Mouse (Mus musculus) embryonic facial prominence, embryonic 10.5 days (tissue): ENCODE measurements at regions not wholly inside any gene's neighbourhood (a gene's known extent, or its start where the extent isn't known, plus 50 kb on each side); places are given as distances from the start of the nearest gene placed in this dataset.

Source experiments
- DNase-seq: peaks from one replicate; pipeline ENCODE4 v3.0.0-alpha.2; 2017; ENCODE audit warnings: low spot score
- H3K27ac ChIP-seq: fragments of 300-500 bp; sonication (generic); replicated peaks from 2 replicates; pipeline ENCODE4 v1.5.1; 2016; ENCODE audit warnings: mild to moderate bottlenecking
- H3K27me3 ChIP-seq: fragments of 300-500 bp; sonication (generic); replicated peaks from 2 replicates; pipeline ENCODE4 v1.6.1; 2016; ENCODE audit warnings: low read depth, mild to moderate bottlenecking; ENCODE audit not compliant: poor library complexity, severe bottlenecking
- H3K36me3 ChIP-seq: fragments of 300-500 bp; sonication (generic); replicated peaks from 2 replicates; pipeline ENCODE4 v1.6.1; 2016; ENCODE audit warnings: mild to moderate bottlenecking, moderate library complexity
- H3K4me1 ChIP-seq: fragments of 300-500 bp; sonication (generic); 2 replicates; pipeline ENCODE4 v1.6.1; 2016
- H3K4me3 ChIP-seq: fragments of 300-500 bp; sonication (generic); 2 replicates; pipeline ENCODE4 v1.5.1; 2016; ENCODE audit warnings: mild to moderate bottlenecking, moderate library complexity
- H3K9me3 ChIP-seq: fragments of 300-500 bp; sonication (generic); 2 replicates; pipeline ENCODE4 v1.6.1; 2016; ENCODE audit warnings: mild to moderate bottlenecking
- WGBS: fragments of 180-500 bp; shearing (Covaris S2); methylation state at CpG from one replicate; pipeline ENCODE4 v1.1.7; 2016; 5-methylcytosine and 5-hydroxymethylcytosine counted together

- no peaks in the 10 kb centered on the region for H3K9me3 ChIP-seq
- H3K27ac ChIP-seq: no peak overlapping the region
- H3K36me3 ChIP-seq: no peaks in the 10 kb centered on the region
- no peak for DNase-seq
- 93% methylated on average over 1 of the region's 1 CpGs for WGBS
- H3K4me1 ChIP-seq: no peaks in the 10 kb centered on the region
- H3K27me3 ChIP-seq: no peaks in the 10 kb centered on the region
- no peak overlapping the region for H3K4me3 ChIP-seq
Measured at GRCm38 (mm10) chr14:37371972-37372371, 236.9 kb upstream of the Ghitm start.

DNA sequence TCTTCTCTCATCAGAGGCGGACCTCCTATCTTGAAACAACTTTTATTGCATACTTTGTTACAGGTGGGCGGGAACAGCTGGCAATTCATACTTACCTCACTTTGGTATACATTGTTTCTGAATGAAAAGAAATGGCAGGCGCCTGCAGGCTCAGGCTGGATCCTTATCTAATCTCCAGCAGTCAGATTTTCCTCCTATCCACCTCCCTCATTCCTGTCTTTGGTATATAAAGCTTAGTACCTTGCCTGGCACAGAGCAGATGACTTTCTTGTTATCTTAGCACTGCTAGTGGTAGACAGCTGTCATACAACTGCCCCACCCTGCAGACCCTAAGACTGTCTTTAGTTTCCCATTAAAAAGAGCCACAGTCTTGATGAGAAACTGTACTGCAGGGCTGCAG is 226.8 kb upstream of the Ghitm start:
- no peaks in the 10 kb centered on the region for H3K27me3 ChIP-seq
- H3K4me1 ChIP-seq: peaks cover 5% of the 10 kb centered on the region; the same call in 1 of the 2 replicates
- H3K9me3 ChIP-seq: no peaks in the 10 kb centered on the region
- H3K27ac ChIP-seq: no peak overlapping the region
- H3K4me3 ChIP-seq: no peak overlapping the region
- DNase-seq: no peak
- H3K36me3 ChIP-seq: no peaks in the 10 kb centered on the region
- 76% methylated on average over 3 of the region's 3 CpGs for WGBS

GRCm38 (mm10) chr14:37355968-37356704 is 221.1 kb upstream of the Ghitm start:
- H3K4me1 ChIP-seq: peaks cover 5% of the 10 kb centered on the region
- no peak overlapping the region for H3K27ac ChIP-seq
- peak; percentile 82 for DNase-seq
- H3K36me3 ChIP-seq: no peaks in the 10 kb centered on the region
- no peaks in the 10 kb centered on the region for H3K9me3 ChIP-seq
- H3K27me3 ChIP-seq: no peaks in the 10 kb centered on the region
- 27% methylated on average over 9 of the region's 9 CpGs for WGBS
- no peak overlapping the region for H3K4me3 ChIP-seq

GRCm38 (mm10) chr14:37323392-37323791 is 188.3 kb upstream of the Ghitm start:
- H3K27ac ChIP-seq: no peak overlapping the region
- 78% methylated on average over 4 of the region's 4 CpGs for WGBS
- no peaks in the 10 kb centered on the region for H3K4me1 ChIP-seq
- DNase-seq: no peak
- no peak overlapping the region for H3K4me3 ChIP-seq
- H3K36me3 ChIP-seq: no peaks in the 10 kb centered on the region
- no peaks in the 10 kb centered on the region for H3K27me3 ChIP-seq
- H3K9me3 ChIP-seq: no peaks in the 10 kb centered on the region

DNA sequence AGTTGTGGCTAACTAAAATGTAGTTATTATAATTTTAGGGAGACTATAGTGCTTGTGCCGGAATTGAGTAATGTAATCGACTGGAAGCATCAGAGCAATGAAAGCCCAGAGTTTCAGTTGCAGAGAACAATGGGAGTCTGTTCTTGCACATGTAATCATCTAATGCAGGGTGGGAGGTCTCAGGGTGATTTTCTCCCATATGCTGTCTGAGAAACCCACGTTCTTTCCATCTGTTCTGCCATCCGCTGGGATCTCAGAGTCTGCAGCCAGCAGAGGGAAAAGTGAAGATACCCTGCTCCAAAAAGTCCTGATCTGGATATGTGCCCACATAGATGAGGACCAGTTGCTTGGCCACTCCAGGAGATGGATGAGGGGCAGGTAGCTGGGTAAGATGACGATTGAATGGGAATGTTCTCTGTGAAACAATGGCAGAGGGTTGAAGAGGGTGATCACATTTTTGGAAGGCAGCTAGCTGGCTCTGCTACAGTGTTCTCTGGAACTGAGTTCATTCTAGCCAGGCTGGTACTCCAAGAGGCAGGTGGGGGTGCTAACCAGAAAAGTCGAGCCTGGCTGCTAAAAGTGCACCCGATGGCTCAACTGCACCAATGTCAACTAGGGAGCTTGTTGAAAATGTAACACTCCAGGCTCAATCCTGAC is 180.3 kb upstream of the Ghitm start:
- no peaks in the 10 kb centered on the region for H3K9me3 ChIP-seq
- 73% methylated on average over 7 of the region's 7 CpGs for WGBS
- no peak overlapping the region for H3K4me3 ChIP-seq
- DNase-seq: no peak
- no peaks in the 10 kb centered on the region for H3K4me1 ChIP-seq
- H3K27me3 ChIP-seq: no peaks in the 10 kb centered on the region
- no peak overlapping the region for H3K27ac ChIP-seq
- no peaks in the 10 kb centered on the region for H3K36me3 ChIP-seq

DNA sequence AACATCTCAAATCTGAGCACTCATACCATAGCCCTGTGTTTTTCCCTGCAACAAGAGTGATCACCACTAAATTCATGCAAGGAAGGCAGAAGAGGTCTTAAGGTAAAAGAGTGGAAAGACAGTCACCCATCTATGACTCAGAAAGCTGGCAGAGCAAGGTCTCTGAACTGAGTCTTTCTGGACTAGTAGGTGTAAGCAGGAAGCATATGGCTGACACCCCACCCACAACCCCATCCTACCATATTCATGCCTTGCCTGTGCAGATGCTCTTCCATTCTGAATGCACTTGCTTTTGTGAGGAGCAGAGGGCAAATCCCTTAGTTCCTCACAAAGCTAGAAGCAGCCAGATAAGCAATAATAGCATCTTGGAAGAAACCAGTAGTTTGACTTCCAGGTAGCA is 178.8 kb upstream of the Ghitm start:
- Histone ChIP-seq H3K27ac (no peak overlapping the region), H3K4me1 (no peaks in the 10 kb centered on the region), H3K4me3 (no peak overlapping the region), H3K36me3 (no peaks in the 10 kb centered on the region), H3K27me3 (no peaks in the 10 kb centered on the region), H3K9me3 (no peaks in the 10 kb centered on the region)
- DNase-seq: no peak

DNA sequence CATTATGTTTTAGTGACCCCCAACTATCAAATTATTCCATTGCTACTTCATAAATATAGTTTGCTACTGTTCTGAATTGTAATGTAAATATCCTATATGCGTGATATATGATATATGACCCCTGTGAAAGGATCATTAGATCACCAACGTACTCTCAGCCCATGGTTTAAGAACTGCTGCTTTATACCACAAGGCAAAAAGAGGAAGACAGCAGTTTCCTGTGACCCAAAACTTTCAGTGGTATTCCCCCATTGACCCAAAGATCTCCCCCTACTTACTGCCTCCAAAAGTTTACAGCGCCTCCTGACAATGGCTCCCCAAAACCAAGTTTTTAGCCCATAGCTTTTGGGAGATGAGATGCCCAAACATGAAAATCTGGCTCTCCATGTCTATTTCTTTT is 177.8 kb upstream of the Ghitm start:
- Histone ChIP-seq H3K4me1 (no peaks in the 10 kb centered on the region), H3K27ac (no peak overlapping the region), H3K27me3 (no peaks in the 10 kb centered on the region), H3K4me3 (no peak overlapping the region), H3K36me3 (no peaks in the 10 kb centered on the region), H3K9me3 (no peaks in the 10 kb centered on the region)
- DNase-seq: no peak
- WGBS: 90% methylated on average over 3 of the region's 3 CpGs

DNA sequence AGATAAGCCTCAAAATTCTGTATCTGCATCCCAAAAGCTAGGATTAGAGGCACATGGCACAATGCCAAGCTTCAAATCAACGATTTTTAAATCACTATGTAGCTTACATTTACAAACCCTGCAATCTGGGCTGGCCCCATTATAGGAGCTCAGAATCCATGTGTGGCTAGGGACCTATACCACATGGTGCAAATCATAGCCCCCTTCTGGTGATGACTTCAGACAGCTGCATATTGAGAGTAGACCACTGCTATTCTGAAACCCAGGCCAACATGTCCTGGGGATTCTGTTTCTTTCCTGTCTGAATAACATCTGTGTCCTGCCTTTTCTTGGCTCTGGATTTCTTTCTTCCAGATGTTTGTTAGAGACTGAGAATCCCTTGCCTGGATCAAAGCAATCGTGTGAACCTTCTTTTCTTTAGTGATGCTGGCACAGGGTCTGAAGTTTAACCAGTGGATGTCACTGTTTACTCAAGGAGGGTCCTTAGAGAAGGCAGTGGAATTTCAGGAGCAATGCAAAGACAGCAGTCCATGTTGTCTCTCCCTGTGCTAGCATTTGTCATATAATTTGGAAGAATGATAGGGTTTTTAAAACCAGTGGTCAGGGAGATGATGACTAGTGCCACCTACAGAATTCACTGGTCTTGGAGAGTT is 171.7 kb upstream of the Ghitm start:
- Histone ChIP-seq H3K27me3 (no peaks in the 10 kb centered on the region), H3K9me3 (no peaks in the 10 kb centered on the region), H3K4me1 (no peaks in the 10 kb centered on the region), H3K27ac (no peak overlapping the region), H3K36me3 (no peaks in the 10 kb centered on the region), H3K4me3 (no peak overlapping the region)
- no peak for DNase-seq
- WGBS: 73% methylated on average over 2 of the region's 2 CpGs

GRCm38 (mm10) chr14:37298631-37299030 is 163.6 kb upstream of the Ghitm start:
- no peak for DNase-seq
- no peaks in the 10 kb centered on the region for H3K27me3 ChIP-seq
- no peaks in the 10 kb centered on the region for H3K9me3 ChIP-seq
- no peak overlapping the region for H3K27ac ChIP-seq
- no peaks in the 10 kb centered on the region for H3K36me3 ChIP-seq
- H3K4me3 ChIP-seq: no peak overlapping the region
- no peaks in the 10 kb centered on the region for H3K4me1 ChIP-seq

DNA sequence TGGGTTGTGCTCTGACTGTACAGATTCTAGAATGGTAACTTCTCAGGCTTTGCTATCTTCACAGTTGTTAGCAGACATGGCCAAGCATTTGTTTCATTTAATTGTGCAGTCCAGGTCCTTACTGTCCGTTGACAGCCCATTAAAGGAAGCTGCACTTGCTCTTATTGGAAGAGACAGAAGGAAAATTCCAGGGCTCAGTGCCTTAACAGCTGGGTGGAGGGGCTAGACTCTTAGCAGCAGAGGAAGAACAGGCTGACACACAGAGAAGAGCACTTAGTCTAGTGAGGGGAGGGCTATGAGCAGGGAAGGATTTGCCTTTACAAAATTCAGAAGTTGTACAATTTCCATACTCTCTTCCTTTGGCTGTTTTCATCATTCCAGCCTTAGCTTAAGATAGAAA is 161.5 kb upstream of the Ghitm start:
- Histone ChIP-seq H3K4me1 (no peaks in the 10 kb centered on the region), H3K27ac (no peak overlapping the region), H3K36me3 (no peaks in the 10 kb centered on the region), H3K9me3 (no peaks in the 10 kb centered on the region), H3K27me3 (no peaks in the 10 kb centered on the region), H3K4me3 (no peak overlapping the region)
- 78% methylated on average over 1 of the region's 1 CpGs for WGBS
- DNase-seq: no peak

GRCm38 (mm10) chr14:37292084-37292860 is 157.2 kb upstream of the Ghitm start:
- Histone ChIP-seq H3K27me3 (no peaks in the 10 kb centered on the region), H3K36me3 (no peaks in the 10 kb centered on the region), H3K27ac (no peak overlapping the region), H3K4me3 (no peak overlapping the region), H3K9me3 (no peaks in the 10 kb centered on the region), H3K4me1 (no peaks in the 10 kb centered on the region)
- DNase-seq: no peak
- WGBS: 74% methylated on average over 4 of the region's 4 CpGs

- Histone ChIP-seq H3K36me3 (no peaks in the 10 kb centered on the region), H3K27me3 (no peaks in the 10 kb centered on the region), H3K4me1 (peaks cover 8% of the 10 kb centered on the region), H3K4me3 (no peak overlapping the region), H3K9me3 (no peaks in the 10 kb centered on the region), H3K27ac (no peak overlapping the region)
- no peak for DNase-seq
- 42% methylated on average over 5 of the region's 5 CpGs for WGBS
Measured at GRCm38 (mm10) chr14:37284391-37284790, 149.3 kb upstream of the Ghitm start.
